In the genomic region with DNA sequence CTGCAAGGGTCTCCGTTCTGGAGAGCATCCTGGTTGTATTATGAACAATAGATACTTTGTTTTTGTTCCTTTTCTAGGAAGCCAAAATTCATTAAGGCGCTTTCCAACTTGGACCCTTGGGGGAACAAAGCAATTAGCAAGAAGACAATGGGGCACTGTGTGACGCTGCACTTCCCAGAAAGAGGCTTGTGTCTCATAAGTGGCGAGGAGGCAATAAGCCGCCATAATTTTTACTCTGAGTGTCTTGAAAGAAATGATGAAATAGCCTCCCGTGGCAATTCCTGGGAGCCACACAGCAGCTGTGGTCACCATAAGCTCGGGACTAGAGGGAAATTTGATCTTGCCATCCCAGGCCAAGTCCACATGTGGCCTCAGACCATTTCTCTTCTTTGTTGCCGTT, we compare ENCODE assay signal across 22 mouse cellular contexts.
DNase-seq lines count a peak whose midpoint lies in the region; ATAC-seq lines count a peak whose summit lies in the region.
"Had no signal": no experiment of that assay in that cellular context is flagged by ENCODE, and none has a peak within 500 bp of the region (broad histone marks: within the 10 kb centered on the region; RNA-seq: fewer than 3 reads in every experiment).

No protein-coding gene starts in this region.

- intact Hi-C loops in left cerebral cortex, postnatal 4 days (cut with DNase I), result no loop called here

- H3K27ac ChIP-seq in midbrain, embryonic 14.5 days (replicated peaks; ENCODE audit: low read depth, low read length), result no peak overlapping the region
- H3K27ac ChIP-seq in midbrain, embryonic 15.5 days, result no peak overlapping the region
- H3K27ac ChIP-seq in embryonic facial prominence, embryonic 14.5 days (replicated peaks; ENCODE audit: low read depth, low read length), result no peak overlapping the region
- H3K27ac ChIP-seq in hindbrain, embryonic 15.5 days (replicated peaks), result peak overlapping the region; percentile 30; the same call in 1 of the 2 replicates
- H3K27ac ChIP-seq in neural tube, embryonic 15.5 days (replicated peaks), result peak overlapping the region; percentile 38; the same call in 1 of the 2 replicates
- H3K27ac ChIP-seq: forebrain, embryonic 13.5 days; gastrocnemius, adult 2 months; heart, embryonic 10.5 days; liver, embryonic 13.5 days had no signal

- H3K36me3 ChIP-seq in midbrain, embryonic 14.5 days (ENCODE audit: control insufficient read depth, insufficient read depth, low read length), result no peaks in the 10 kb centered on the region
- no peaks in the 10 kb centered on the region for H3K36me3 ChIP-seq in midbrain, embryonic 15.5 days (replicated peaks)
- H3K36me3 ChIP-seq in embryonic facial prominence, embryonic 14.5 days (ENCODE audit: control insufficient read depth, insufficient read depth, low read length), result no peaks in the 10 kb centered on the region
- H3K36me3 ChIP-seq in hindbrain, embryonic 15.5 days, result no peaks in the 10 kb centered on the region
- no peaks in the 10 kb centered on the region for H3K36me3 ChIP-seq in neural tube, embryonic 15.5 days
- H3K36me3 ChIP-seq: heart, embryonic 10.5 days; liver, embryonic 13.5 days had no signal

- H3K4me3 ChIP-seq in midbrain, embryonic 14.5 days (replicated peaks; ENCODE audit: low read depth, low read length), result no peak overlapping the region
- H3K4me3 ChIP-seq in midbrain, embryonic 15.5 days, result no peak overlapping the region
- H3K4me3 ChIP-seq in embryonic facial prominence, embryonic 14.5 days (ENCODE audit: low read depth, low read length), result no peak overlapping the region
- no peak overlapping the region for H3K4me3 ChIP-seq in hindbrain, embryonic 15.5 days
- no peak overlapping the region for H3K4me3 ChIP-seq in neural tube, embryonic 15.5 days (replicated peaks)
- H3K4me3 ChIP-seq: forebrain, embryonic 13.5 days; gastrocnemius, adult 2 months; heart, embryonic 10.5 days; liver, embryonic 13.5 days had no signal

- H3K9ac ChIP-seq in midbrain, embryonic 14.5 days (replicated peaks; ENCODE audit: low read length), result no peak overlapping the region
- H3K9ac ChIP-seq in midbrain, embryonic 15.5 days, result no peak overlapping the region
- no peak overlapping the region for H3K9ac ChIP-seq in embryonic facial prominence, embryonic 14.5 days (ENCODE audit: low read depth, low read length)
- H3K9ac ChIP-seq in hindbrain, embryonic 15.5 days, result no peak overlapping the region
- H3K9ac ChIP-seq in neural tube, embryonic 15.5 days (replicated peaks), result no peak overlapping the region
- H3K9ac ChIP-seq: forebrain, embryonic 13.5 days; liver, embryonic 13.5 days; lung, embryonic 14.5 days had no signal

- H3K9me3 ChIP-seq in midbrain, embryonic 14.5 days (ENCODE audit: control insufficient read depth, low read length), result no peaks in the 10 kb centered on the region
- H3K9me3 ChIP-seq in midbrain, embryonic 15.5 days, result no peaks in the 10 kb centered on the region
- H3K9me3 ChIP-seq in embryonic facial prominence, embryonic 14.5 days (ENCODE audit: control insufficient read depth, low read length), result no peaks in the 10 kb centered on the region
- H3K9me3 ChIP-seq in hindbrain, embryonic 15.5 days, result no peaks in the 10 kb centered on the region
- H3K9me3 ChIP-seq in neural tube, embryonic 15.5 days (replicated peaks), result no peaks in the 10 kb centered on the region
- H3K9me3 ChIP-seq: forebrain, embryonic 13.5 days; heart, embryonic 10.5 days; liver, embryonic 13.5 days had no signal

- ATAC-seq in midbrain, embryonic 14.5 days (ENCODE audit: low FRiP score, low TSS enrichment), result no peak
- no peak for ATAC-seq in midbrain, embryonic 15.5 days (replicated peaks)
- peak; percentile 62; the same call in 1 of the 2 replicates for ATAC-seq in embryonic facial prominence, embryonic 14.5 days (ENCODE audit: low read depth)
- ATAC-seq in hindbrain, embryonic 15.5 days (ENCODE audit: low FRiP score, low read depth), result 0 out of 2 replicates have a peak, but pooled peaks have one; percentile 34
- ATAC-seq in neural tube, embryonic 15.5 days (ENCODE audit: low FRiP score), result 0 out of 2 replicates have a peak, but pooled peaks have one; percentile 10
- ATAC-seq: forebrain, embryonic 13.5 days; inflammation-experienced regulatory T-cells, adult 6 months had no signal

- 59% methylated on average over 8 of the region's 8 CpGs for WGBS in midbrain, embryonic 14.5 days
- 43% methylated on average over 8 of the region's 8 CpGs for WGBS in midbrain, embryonic 15.5 days
- 30% methylated on average over 8 of the region's 8 CpGs for WGBS in embryonic facial prominence, embryonic 14.5 days
- WGBS in hindbrain, embryonic 15.5 days, result 28% methylated on average over 8 of the region's 8 CpGs
- WGBS in neural tube, embryonic 15.5 days, result 20% methylated on average over 8 of the region's 8 CpGs

- no peaks in the 10 kb centered on the region for H3K27me3 ChIP-seq in midbrain, embryonic 14.5 days (ENCODE audit: control insufficient read depth, insufficient read depth, low read length)
- no peaks in the 10 kb centered on the region for H3K27me3 ChIP-seq in midbrain, embryonic 15.5 days (replicated peaks)
- no peaks in the 10 kb centered on the region for H3K27me3 ChIP-seq in embryonic facial prominence, embryonic 14.5 days (replicated peaks; ENCODE audit: control insufficient read depth, insufficient read depth, low read length)
- no peaks in the 10 kb centered on the region for H3K27me3 ChIP-seq in hindbrain, embryonic 15.5 days
- H3K27me3 ChIP-seq in neural tube, embryonic 15.5 days (replicated peaks), result no peaks in the 10 kb centered on the region
- H3K27me3 ChIP-seq: forebrain, embryonic 13.5 days; liver, embryonic 13.5 days had no signal

- peak; percentile 32 for DNase-seq in midbrain, embryonic 14.5 days
- peak; percentile 45 for DNase-seq in embryonic facial prominence, embryonic 14.5 days (ENCODE audit: low spot score)
- no peak for DNase-seq in left cerebral cortex, postnatal 4 days
- DNase-seq in kidney, postnatal 4 days, result no peak
- DNase-seq: adrenal gland, adult 2 months; cerebellum, postnatal 10 days; embryo, embryonic 11 days; gastrocnemius, adult 2 months; heart, postnatal 10 days; kidney, adult 8-10 months; kidney, postnatal 14 days; liver, embryonic 13.5 days; lung, embryonic 14.5 days; lung, postnatal 36 days; right cerebral cortex, postnatal 4 days; thymus, adult 2 months had no signal

- H3K4me1 ChIP-seq in midbrain, embryonic 14.5 days (ENCODE audit: control insufficient read depth, insufficient read depth, low read length), result no peaks in the 10 kb centered on the region
- no peaks in the 10 kb centered on the region for H3K4me1 ChIP-seq in midbrain, embryonic 15.5 days
- no peaks in the 10 kb centered on the region for H3K4me1 ChIP-seq in embryonic facial prominence, embryonic 14.5 days (ENCODE audit: control insufficient read depth, insufficient read depth, low read length)
- peaks cover 8% of the 10 kb centered on the region for H3K4me1 ChIP-seq in hindbrain, embryonic 15.5 days (replicated peaks)
- H3K4me1 ChIP-seq in neural tube, embryonic 15.5 days, result peaks cover 11% of the 10 kb centered on the region
- H3K4me1 ChIP-seq: heart, embryonic 10.5 days; liver, embryonic 13.5 days had no signal

- H3K4me2 ChIP-seq in midbrain, embryonic 14.5 days (ENCODE audit: low read length), result no peak overlapping the region
- no peak overlapping the region for H3K4me2 ChIP-seq in midbrain, embryonic 15.5 days
- H3K4me2 ChIP-seq in embryonic facial prominence, embryonic 14.5 days (ENCODE audit: low read depth, low read length), result no peak overlapping the region
- H3K4me2 ChIP-seq in hindbrain, embryonic 15.5 days, result no peak overlapping the region
- H3K4me2 ChIP-seq in neural tube, embryonic 15.5 days, result no peak overlapping the region
- H3K4me2 ChIP-seq: forebrain, embryonic 13.5 days; liver, embryonic 13.5 days; lung, embryonic 14.5 days had no signal

Comparison
In these comparisons a context has a peak if more than half of its experiments do, and no peak if none do; other contexts are left out.
1. ATAC-seq: peak in embryonic facial prominence, embryonic 14.5 days (single experiment), hindbrain, embryonic 15.5 days (single experiment) and neural tube, embryonic 15.5 days (single experiment); none in midbrain, embryonic 14.5 days (single experiment) and midbrain, embryonic 15.5 days (single experiment).
2. DNase-seq: peak in midbrain, embryonic 14.5 days (single experiment) and embryonic facial prominence, embryonic 14.5 days (single experiment); none in left cerebral cortex, postnatal 4 days (single experiment) and kidney, postnatal 4 days (0 of 2).
3. H3K27ac ChIP-seq: peak in hindbrain, embryonic 15.5 days (single experiment) and neural tube, embryonic 15.5 days (single experiment); none in midbrain, embryonic 14.5 days (single experiment), midbrain, embryonic 15.5 days (single experiment) and embryonic facial prominence, embryonic 14.5 days (single experiment).